Mouse (Mus musculus): ENCODE data around the gene Gm14525. TPM values are rescaled to one million over a fixed set of nuclear protein-coding genes. Genes with fewer than 3 reads are reported as not detected.
"Not testable (repeated sequence)": the region's sequence is repeated elsewhere in the genome, so short reads cannot be mapped to it uniquely, and the experiment has no call there.

The Gm14525 gene
- total RNA-seq (2018; cell fraction: chromatin; rRNA removed), result not detected
- total RNA-seq (2018; cell fraction: cytosol; rRNA removed), result not detected
- total RNA-seq (2018; cell fraction: nucleus; rRNA removed), result not detected
- not detected in 3 replicates for polyA plus RNA-seq (2018)

GRCm38 (mm10) chrX:26702538-26702937 is at the start of gene Gm14525:
Gene Gm14525, minus strand, starts transcription at chrX:26702638.
- H3K27ac ChIP-seq; H3K4me3 ChIP-seq (ENCODE audit: inconsistent target); H3K36me3 ChIP-seq (ENCODE audit: inconsistent target); H3K79me2 ChIP-seq (ENCODE audit: inconsistent target): not testable (repeated sequence)
- WGBS (ENCODE audit: missing documents), result no CpG with 5 or more reads among the region's 5 CpGs

Other genes with a start within 250 kb of the Gm14525 start
- not detected in 3 replicates for gene Slx, start 157.1 kb downstream of the Gm14525 start, polyA plus RNA-seq (2018)
- not detected in 3 replicates for gene Gm6121, start 233.1 kb upstream of the Gm14525 start, polyA plus RNA-seq (2018)

Measured in macrophage (primary cell).